Mouse (Mus musculus): Measurements from ENCODE around the gene Ankrd42.

Ankrd42 gene

GRCm38 (mm10) chr7:92560986-92561876 is 75.7 kb downstream of the Ankrd42 start, which contains the start of gene Ccdc90b:
Gene Ccdc90b (plus strand): TSS chr7:92561149.
- peak; percentile 93 for DNase-seq

GRCm38 (mm10) chr7:92558744-92559143 is 78.2 kb downstream of the Ankrd42 start:
- no peak for DNase-seq

DNA sequence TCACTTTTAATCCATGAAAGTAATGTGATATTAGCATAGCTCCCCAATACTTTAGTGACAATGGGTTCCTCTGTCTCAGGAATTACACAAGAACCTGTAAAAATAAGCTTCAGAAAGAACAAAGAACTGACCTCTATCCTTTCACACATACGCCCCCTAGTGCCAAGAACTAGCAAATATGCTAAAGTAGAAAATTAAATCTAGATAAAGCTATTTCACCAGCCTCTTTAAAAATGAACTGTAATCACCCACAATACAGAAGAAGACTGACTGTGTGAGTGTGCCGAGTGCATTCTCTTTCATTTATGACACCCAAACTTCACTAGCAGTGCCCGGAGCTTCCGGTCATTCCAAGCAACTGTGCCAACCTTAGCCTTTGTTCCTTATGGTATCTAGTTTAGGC is 86.0 kb downstream of the Ankrd42 start:
- DNase-seq = no peak

DNA sequence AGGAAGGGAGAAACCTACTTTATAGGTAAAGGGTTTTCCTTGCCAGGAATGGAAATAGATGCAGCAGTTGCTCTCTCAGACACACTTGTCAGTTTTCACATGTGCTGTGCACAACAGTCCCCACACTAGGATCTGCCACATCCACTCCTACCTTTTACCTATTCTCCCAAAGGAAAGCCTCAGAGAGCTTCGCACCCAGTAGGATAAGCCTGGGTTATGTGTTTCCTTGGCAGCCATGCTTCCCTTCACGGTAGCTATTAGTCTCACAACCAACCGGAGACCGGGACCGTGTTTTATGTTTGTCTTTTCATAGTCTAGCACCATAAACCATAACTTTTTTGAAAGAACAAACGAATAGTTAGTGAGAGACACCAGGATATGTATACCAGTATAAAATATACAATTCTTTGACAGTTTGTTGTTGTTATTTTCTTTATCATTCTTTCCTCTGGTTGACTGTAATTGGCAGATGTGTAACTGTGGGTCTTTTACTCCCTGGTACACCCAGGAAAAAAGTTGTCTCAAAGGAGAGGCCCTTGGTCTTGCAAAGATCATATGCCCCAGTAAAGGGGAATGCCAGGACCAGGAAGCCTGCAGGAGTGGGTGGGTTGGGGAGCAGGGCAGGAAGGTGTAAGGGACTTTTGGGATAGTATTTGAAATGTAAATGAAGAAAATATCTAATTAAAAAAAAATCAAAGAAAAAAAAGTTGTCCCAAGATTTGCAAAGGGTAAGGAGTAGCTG is 86.5 kb downstream of the Ankrd42 start:
- no peak for DNase-seq

- DNase-seq = no peak
Measured at GRCm38 (mm10) chr7:92546763-92547162, 90.2 kb downstream of the Ankrd42 start.

DNA sequence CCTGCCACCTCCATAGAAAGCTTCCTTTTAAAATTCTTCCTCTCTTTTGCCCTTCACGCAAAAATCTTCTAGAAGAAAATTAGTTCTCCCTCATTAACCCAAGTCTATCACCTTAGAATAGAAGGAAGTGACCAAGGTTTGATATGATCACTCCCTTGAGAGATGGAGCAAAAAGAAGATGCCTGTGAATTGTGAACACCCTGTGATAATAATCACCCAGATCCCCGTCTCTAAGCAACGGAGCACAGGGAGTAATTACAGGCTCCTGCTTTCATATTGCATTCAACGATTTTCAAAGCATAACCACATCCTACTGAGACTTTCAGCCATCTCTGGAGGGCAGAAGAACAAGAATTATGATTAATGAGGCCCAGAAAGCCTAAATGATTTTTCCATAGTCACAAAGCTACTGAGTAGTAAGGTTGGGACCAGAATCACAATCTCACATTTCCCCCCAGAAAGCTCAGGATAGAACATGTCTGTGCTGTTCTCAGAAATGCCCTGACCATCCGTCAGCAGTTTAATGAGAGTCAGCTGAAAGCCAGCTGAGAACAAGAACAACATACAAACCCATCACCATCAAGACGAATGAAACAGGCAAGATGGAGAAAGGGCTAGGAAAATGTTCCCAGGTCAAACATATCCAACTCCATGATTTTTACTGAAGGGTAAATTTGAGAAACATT is 104.4 kb downstream of the Ankrd42 start:
- DNase-seq = no peak

Measured in right cerebral cortex, postnatal 25 days (tissue).